Mouse (Mus musculus): ENCODE data around the gene Rln3.

Gene Rln3

DNA sequence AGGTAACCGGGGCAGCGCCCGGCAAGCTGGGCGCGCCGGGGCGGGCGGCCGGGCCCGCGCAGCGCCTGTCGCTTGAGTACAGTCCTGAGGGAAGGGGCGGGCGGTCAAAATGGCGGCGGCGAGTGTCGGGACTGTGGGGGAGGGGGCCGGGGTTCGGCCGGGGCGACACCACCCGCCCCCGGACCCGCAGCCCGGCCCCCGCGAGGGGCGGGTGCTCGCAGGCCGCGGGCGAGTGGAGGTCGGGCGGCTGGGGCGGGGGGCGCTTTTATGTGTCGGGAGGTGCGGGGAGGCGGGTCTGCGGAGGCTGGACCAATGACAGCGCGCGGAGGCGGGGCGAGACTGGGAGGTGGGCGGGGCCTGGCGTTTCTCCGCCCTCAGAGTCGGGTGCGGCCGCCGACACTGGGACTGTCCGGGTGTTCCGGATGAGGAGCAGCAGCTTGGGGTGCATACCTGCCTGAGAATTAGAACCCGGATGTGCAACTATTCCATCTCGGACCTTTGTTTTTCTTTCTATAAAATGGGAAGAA lies 22.3 kb upstream of the Rln3 start:
- in situ Hi-C loops (cut with MboI; ENCODE audit: low pct_unique_long_range_greater_than_20kb in 1 of 2, low sequenced_read_pairs in 2 of 2, unreplicated experiment in 1 of 2): no loop called here

DNA sequence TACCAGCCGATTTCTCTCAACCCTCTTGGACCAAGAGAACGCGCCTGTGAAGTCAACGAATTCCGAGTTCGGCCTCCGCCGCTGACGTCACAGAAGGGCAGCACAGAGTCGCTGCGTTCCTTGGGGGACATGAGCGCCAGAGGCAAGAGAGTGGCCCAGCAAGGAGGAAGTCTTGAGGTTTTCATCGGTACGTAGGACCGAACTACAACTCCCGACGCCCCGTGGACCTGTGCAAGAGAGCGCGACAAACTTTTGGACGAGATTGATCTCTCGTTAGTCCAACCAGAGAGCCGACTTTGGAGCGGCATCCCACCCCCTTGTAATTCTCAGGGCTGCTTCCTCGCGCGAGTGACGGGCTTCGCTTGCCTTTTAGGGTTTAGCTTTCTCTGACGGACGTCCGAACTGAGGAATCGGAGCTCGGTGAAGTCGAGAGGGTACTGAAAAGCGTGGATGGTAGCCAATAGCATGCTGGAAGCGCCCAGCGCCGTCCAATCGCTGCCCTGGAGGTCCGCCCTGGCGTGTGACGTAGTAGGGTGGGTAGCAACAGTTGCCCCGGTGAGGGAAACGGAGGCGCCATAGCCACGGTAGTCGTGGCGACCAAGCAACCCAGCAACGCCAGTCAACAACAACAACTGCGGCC lies 21.6 kb upstream of the Rln3 start, which contains the start of gene Rfx1:
Gene Rfx1 (plus strand): TSS at position 544 of the 640 bp plus-strand sequence.
- in situ Hi-C loops (cut with MboI; ENCODE audit: low pct_unique_long_range_greater_than_20kb in 1 of 2, low sequenced_read_pairs in 2 of 2, unreplicated experiment in 1 of 2): no loop called here

DNA sequence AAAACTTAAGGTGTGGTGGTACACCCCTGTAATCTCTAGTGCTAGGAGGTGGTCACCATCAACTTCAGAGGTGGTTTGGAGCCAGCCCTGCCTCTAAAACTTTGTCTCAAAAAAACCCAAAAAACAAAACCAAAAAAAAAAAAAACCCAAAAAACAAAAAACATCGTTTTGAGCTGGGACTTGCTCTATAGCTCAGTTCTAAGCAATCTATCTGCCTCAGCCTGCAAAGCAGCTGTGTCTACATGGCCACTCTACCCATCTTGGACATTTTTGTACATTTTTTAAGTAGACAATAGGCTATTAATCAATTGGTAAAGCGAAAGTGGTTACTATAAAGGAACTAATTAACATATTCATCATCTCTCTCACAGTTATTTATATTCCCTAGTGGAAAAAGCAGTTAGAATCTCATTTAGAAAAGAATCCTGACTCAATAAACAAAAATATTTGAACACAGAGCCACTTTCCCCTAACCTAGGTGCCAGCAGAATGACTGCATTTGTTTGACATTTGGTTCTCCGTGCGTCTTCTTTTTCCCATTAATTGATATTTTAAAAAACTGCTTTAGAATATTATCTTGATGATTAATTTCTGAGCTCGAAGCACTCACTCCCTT lies 20.8 kb upstream of the Rln3 start:
- in situ Hi-C loops (cut with MboI; ENCODE audit: low pct_unique_long_range_greater_than_20kb in 1 of 2, low sequenced_read_pairs in 2 of 2, unreplicated experiment in 1 of 2): no loop called here

DNA sequence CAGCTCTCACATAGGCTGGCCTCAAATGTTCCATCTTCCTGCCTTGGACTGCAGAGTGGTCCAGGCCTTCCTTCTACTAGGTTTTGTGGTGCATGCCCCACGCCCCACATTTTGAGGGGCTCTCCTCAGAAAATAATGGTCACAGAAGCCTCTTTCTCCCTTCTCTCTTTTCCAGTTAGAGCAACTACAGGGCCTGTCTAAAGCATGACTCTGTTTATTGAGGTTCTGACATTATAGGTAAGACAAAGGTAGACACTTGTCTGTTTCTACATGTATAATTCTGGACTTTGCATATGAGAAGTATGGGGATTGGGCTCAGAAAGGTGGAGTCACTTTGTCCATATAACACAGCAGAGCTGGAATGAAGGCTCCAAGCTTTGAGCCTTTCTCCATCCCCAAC lies 20.2 kb upstream of the Rln3 start, which contains the start of gene Gm10643:
Gene Gm10643 (minus strand): TSS at position 101 of the 400 bp plus-strand sequence.
- in situ Hi-C loops (cut with MboI; ENCODE audit: low pct_unique_long_range_greater_than_20kb in 1 of 2, low sequenced_read_pairs in 2 of 2, unreplicated experiment in 1 of 2): no loop called here

DNA sequence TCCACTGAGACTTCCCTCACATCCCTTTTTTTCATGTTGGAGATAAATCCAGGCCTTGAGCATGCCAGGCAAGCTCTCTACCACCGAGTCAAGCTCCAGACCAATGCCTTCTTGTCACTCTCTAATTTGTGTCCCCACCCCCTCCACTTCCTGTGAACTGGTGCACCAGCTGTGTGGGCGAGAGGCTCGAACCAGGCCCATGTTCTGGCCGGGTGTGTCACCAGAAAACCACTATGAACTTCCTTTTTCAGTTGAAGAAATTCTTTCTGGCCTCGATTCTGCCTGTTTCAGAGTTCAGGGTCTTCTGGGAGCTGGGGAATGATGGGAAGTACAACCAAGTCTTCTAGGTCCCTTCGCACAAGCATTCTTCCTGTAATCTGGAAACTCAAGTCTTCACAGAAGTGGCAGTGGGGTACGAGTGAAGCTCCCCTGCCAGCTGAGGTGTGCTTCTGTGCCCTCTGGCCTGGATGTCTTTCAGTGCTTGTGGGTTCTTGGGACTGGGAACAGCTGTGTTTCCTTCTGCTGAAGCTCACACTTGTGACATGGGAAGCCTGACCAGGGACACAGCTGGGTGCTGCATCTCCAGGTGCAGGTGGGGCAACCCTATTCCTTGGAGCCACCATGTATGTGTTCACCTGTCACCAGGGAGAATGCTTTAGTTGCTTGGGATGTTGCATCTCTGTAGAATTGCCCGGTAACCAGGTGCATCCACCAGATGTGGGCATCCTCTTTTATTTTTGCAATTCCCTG lies 19.2 kb upstream of the Rln3 start:
- in situ Hi-C loops (cut with MboI; ENCODE audit: low pct_unique_long_range_greater_than_20kb in 1 of 2, low sequenced_read_pairs in 2 of 2, unreplicated experiment in 1 of 2): no loop called here

DNA sequence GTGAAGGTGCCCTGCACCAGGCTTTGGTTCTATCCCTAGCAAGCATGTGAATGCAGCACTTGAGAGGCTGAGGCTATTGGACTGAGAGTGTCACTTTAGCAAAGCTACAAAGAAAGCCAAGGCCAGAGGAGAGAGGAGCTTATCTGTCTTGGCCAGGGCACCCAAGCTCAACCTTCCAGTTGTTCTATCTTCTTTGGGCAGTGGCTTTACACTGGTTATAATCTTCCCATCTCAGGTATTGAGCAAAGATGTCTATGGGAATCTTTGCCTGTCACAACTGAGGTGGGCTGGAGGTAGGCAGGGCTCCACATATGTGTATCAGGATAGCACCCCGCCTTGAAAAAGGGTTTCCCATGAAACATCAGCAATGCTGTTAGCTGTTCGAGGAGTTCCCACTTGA lies 15.4 kb upstream of the Rln3 start:
- in situ Hi-C loops (cut with MboI; ENCODE audit: low pct_unique_long_range_greater_than_20kb in 1 of 2, low sequenced_read_pairs in 2 of 2, unreplicated experiment in 1 of 2): no loop called here

DNA sequence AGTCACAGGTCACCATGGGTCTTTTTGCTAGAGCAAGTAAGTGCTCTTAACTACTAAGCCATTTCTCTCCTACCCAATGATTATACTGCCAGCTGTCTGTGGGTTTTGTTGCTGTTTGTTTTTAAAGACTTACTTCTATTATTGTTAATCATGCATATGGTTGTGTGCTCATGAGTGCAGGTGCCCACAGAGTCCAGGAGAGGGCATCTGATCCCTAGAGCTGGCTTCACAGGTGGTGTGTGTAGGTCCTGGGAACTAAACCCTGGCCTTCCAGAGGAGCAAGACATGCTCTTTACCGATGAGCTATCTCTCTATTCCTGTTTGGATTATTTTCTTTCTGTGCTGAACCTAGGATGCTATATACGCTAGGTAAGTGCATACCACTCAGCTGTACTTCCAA lies 14.4 kb upstream of the Rln3 start:
- in situ Hi-C loops (cut with MboI; ENCODE audit: low pct_unique_long_range_greater_than_20kb in 1 of 2, low sequenced_read_pairs in 2 of 2, unreplicated experiment in 1 of 2): no loop called here

DNA sequence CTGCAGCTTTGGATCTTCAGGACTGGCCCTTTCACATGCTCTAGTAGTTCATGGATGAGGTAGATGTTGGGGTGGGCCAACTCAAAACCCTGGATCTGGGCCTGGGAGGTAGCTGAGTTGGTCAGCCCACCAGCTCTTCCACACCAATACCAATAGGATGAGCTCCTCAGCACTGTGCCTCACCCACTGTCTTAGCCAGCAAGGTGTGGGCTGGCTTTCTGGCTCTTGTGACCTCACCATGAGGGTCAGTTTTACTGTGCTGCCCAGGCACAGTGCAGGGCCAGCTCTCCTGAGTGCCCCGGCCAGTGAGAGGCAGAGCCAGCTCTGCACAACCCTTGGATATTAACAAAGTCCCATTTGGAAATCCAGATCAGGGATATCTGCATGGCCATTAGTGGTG lies 13.0 kb upstream of the Rln3 start:
- in situ Hi-C loops (cut with MboI; ENCODE audit: low pct_unique_long_range_greater_than_20kb in 1 of 2, low sequenced_read_pairs in 2 of 2, unreplicated experiment in 1 of 2): no loop called here

DNA sequence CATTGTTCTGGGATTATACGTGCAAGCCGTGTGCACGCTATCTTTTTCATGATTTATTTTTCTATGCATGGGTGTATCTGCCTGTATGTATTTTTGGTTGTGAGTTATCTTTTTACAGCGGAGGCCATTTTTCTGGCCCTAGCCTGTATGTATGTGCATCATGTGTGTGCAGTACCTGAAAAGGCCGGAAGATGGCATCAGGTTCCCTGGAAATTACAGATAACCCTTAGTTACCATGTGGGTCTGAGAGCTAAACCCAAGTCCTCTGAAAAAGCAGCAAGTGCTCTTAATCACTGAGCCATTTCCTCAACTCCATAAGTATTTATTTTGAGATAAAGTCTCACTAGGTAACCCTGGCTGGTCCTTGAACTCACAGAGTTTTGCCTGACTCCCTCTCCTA lies 8.4 kb upstream of the Rln3 start:
- in situ Hi-C loops (cut with MboI; ENCODE audit: low pct_unique_long_range_greater_than_20kb in 1 of 2, low sequenced_read_pairs in 2 of 2, unreplicated experiment in 1 of 2): no loop called here

DNA sequence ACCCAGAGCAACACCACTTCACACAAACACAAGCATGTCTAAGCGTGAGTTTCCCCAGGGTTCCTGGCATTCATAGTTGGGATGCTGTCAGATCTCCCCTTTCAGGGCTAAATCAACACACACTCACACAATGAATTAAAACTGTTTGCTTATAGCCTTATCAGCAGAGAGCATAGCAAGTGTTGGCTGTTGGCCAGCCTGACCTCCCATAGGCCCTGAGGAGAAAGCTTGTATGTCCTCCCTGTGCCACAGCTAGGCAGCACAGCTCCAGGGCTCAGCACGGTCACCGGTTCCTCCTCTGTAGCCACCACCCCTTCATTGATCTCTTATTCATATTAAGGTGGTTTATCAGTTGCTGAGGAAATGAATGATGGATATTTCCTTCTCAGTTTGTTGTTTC lies 7.9 kb upstream of the Rln3 start:
- in situ Hi-C loops (cut with MboI; ENCODE audit: low pct_unique_long_range_greater_than_20kb in 1 of 2, low sequenced_read_pairs in 2 of 2, unreplicated experiment in 1 of 2): no loop called here

DNA sequence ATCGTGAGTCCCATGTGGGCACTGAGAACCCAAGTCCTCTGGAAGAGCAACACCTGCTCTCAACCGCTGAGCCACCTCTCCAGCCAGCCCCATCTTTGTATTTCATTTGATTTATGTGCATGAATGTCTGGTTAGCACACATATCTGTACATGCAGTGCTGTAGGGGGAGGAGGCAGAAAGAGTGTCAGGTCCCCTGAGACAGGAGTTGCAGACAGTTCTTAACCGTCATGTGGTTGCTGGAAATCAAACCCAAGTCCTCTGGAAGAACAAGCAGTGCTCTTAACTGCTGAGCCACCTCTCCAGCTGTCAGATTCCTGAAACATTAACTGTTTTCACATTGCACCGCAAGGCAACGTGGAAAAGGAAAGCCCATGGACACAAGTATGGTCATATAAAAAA lies 3.4 kb upstream of the Rln3 start:
- in situ Hi-C loops (cut with MboI; ENCODE audit: low pct_unique_long_range_greater_than_20kb in 1 of 2, low sequenced_read_pairs in 2 of 2, unreplicated experiment in 1 of 2): no loop called here

DNA sequence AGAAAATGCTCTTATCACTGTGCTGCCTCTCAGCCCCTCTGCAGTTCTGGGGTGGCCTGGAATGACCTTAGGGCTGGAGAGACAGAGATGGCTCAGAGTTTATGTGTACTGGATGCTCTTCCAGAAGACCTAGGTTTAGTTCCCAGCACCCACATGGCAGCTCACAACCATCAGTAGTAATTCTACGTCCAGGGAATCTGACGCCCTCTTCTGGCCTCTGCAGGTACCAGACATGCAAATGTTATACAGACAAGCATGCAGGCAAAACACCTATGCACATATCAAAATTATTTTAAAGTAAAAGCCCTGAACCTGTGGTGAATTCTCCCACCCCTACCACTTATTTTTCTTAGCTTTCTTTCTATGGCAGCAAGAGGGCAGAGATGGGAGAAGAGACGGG lies 1.7 kb upstream of the Rln3 start:
- in situ Hi-C loops (cut with MboI; ENCODE audit: low pct_unique_long_range_greater_than_20kb in 1 of 2, low sequenced_read_pairs in 2 of 2, unreplicated experiment in 1 of 2): no loop called here

DNA sequence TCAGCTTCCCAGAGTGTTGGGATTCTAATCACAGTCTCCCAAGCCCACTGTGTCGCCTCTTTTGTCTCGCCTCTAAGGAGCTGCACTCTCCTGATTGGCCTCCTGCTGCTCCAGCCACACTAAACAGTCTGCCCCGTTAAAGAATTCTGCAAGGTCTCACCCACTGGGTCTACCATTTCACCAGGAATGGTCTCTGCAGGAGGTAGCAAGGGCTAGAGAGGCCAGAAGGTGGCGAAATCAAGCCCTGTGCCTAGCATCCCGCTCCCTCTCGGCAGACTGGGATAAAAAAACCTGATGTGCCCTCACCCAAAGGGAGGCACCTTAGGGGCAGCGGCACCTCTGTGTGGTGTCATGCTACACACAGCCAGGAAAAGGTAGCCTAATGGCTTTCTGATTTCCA lies 697 bp downstream of the Rln3 start:
- in situ Hi-C loops (cut with MboI; ENCODE audit: low pct_unique_long_range_greater_than_20kb in 1 of 2, low sequenced_read_pairs in 2 of 2, unreplicated experiment in 1 of 2): no loop called here

DNA sequence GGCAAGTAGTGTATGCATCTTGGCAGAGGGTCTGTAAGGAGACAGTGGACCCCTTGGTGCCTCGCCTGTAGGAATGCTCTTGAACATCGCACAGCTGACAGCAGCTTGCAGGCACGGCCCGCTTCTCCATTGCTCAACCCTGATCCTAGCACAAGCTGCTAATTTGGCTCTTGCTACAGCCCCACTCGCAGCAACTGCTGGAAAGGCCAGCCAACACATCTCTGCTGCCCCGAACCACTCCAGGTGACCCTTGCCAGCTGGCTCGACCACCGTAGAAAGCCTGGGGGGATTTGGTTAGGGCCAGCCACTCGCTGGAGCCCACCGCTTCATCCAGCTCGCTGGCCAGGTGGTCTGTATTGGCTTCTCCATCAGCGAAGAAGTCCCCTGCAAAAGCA lies 1.9 kb downstream of the Rln3 start:
- in situ Hi-C loops (cut with MboI; ENCODE audit: low pct_unique_long_range_greater_than_20kb in 1 of 2, low sequenced_read_pairs in 2 of 2, unreplicated experiment in 1 of 2): no loop called here

DNA sequence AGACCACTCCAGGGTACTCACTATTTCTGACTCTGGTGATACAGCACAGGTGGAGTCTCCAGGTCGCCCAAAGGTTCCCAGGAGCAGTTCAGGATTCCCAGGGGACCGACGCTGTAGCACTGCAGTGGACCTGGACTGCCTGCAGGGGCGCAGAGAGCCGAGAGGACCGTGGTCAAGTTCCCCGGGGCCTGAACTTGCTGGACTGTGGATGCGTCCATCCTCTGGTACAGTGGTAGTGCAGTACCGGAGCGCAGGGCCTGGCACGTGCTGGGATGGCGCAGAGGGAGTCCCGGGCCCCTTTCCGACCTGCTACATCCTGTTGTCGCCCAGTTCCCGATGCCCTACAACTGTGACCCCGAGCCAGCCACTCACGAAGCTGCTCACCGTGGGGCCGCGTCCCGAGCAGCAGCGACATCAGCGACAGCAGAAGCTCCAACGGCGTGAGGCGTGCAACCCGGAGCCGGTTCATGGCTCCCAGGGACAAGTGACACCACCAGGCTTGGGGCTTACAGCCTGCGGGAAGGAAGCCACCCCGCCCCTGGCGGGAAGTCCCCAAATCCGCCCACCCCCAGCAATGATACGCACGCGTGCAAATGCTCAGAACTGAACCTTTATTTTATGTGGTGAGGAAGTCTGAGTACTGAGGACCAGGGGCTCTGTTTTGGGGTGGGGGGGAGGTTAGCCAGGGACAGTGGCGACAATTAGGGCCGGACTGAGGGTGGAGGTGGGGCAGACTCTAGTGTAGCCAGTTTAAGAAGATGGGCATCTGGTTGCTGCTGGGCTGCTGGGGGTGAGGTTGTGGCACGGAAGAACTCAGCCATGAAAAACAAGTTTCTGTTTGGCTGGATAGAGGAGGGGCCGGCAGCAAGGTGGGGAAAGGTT lies 2.5 kb downstream of the Rln3 start, which contains the start of gene Il27ra:
Gene Il27ra (minus strand): TSS at position 524 of the 882 bp plus-strand sequence.
- in situ Hi-C loops (cut with MboI; ENCODE audit: low pct_unique_long_range_greater_than_20kb in 1 of 2, low sequenced_read_pairs in 2 of 2, unreplicated experiment in 1 of 2): no loop called here

DNA sequence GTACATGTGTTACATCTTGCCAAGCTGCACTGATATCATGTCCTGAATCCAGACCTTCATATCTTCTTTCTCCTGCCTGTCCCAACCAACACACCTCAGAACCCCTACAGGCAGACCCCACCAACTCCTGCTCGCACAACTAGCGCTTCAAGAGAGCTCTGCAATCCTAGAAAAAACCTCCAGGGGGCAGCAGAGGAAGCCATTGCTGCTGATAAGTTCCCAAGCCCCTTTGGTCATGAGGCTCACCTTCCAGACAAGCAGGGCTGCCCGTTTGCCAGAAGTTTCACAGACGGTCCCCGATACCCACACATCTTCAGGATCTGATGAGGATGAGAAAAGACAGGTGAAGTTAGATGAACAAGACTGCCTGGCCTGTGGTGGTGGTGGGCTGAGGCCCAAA lies 5.8 kb downstream of the Rln3 start:
- in situ Hi-C loops (cut with MboI; ENCODE audit: low pct_unique_long_range_greater_than_20kb in 1 of 2, low sequenced_read_pairs in 2 of 2, unreplicated experiment in 1 of 2): no loop called here

DNA sequence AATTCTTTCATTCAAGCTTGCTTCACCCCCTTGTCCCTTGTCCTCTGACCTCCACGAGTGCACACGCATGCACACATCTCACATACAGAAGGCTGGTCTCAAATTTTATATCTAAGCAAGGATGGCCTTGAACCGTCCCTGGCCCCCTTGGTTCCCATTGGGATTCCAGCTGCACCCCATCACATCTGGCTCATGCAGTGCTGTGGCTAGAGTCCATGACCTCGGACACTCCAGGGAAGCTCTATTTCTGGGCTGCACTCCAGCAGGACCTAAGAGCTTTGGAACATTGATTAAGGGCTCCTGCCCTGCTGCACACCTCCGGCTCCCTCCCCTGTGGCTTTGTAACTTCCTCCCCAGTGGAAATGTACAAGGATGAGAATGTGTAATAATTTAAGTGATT lies 6.8 kb downstream of the Rln3 start:
- in situ Hi-C loops (cut with MboI; ENCODE audit: low pct_unique_long_range_greater_than_20kb in 1 of 2, low sequenced_read_pairs in 2 of 2, unreplicated experiment in 1 of 2): no loop called here

DNA sequence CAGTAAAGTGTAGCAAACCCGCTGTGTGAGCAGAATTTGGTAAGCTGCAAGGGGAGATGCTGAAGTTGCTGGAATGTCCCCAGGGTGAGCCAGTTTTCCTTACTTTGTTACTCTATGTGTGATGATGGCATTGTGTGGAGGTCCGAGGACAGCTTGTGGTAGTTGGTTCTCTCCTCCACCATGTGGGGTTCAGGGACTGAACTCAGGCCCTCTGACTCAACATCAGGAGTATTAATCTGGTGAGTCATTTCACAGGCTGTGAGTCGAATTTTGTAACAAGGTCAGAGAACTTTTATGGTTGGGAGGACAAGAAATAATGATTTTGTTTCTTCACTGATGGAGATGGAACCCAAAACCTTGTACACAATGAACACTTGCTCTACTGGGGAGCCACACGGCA lies 12.0 kb downstream of the Rln3 start:
- in situ Hi-C loops (cut with MboI; ENCODE audit: low pct_unique_long_range_greater_than_20kb in 1 of 2, low sequenced_read_pairs in 2 of 2, unreplicated experiment in 1 of 2): no loop called here

DNA sequence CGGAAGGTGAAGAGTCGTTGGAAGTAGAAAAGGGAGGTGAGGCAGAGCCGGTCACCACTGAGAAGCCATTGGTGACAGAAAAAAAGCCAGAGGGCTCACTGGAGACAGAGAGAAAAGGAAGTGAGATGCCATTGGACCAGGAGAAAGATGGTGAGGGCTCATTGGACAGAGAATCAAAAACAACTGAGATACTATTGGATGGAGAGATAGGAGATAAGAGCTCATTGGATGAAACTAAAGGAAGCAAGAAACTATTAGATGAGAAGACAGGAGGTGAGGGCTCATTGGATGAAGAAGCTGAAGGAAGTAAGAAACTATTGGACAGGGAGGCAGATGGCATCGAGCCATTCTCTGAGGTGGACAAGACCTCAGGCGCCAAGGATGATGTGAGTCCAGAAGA lies 15.5 kb downstream of the Rln3 start:
- in situ Hi-C loops (cut with MboI; ENCODE audit: low pct_unique_long_range_greater_than_20kb in 1 of 2, low sequenced_read_pairs in 2 of 2, unreplicated experiment in 1 of 2): no loop called here
